Mouse (Mus musculus) ES-Bruce4 (cell line): ENCODE measurements around the gene Twist2.

Source experiments
- EP300 ChIP-seq: IDR thresholded peaks from 2 replicates; pipeline ENCODE4 v1.6.1; 2011; ENCODE audit warnings: low read depth, low read length; ENCODE audit not compliant: insufficient read depth
- POLR2A ChIP-seq: IDR thresholded peaks from one replicate; pipeline ENCODE4 v1.8.1; 2011; ENCODE audit warnings: low read length; ENCODE audit not compliant: insufficient read depth

- TF ChIP-seq EP300 = no peak
- TF ChIP-seq POLR2A = no peak
Observed at GRCm38 (mm10) chr1:91880899-91881298, 79.6 kb downstream of the Twist2 start.
